Mouse (Mus musculus) MEL (cell line): ENCODE results near the gene Thumpd2. TPM values are rescaled to one million over a fixed set of nuclear protein-coding genes. Genes with fewer than 3 reads are reported as not detected.

Source experiments
- DNase-seq: peaks from one replicate; pipeline ENCODE4 v3.0.0; 2011; ENCODE audit warnings: low read depth, low spot score
- H3K27ac ChIP-seq: 2 replicates; pipeline ENCODE4 v1.5.1; 2012; ENCODE audit warnings: low read depth, mild to moderate bottlenecking, control low read depth, low read length, moderate library complexity; ENCODE audit not compliant: control insufficient read depth
- H3K27me3 ChIP-seq, 2 experiments: fragments of 150-350 bp in 1 of 2; sonication (generic) in 1 of 2; 2 replicates each; pipeline ENCODE4 v1.6.1; 2012; ENCODE audit warnings: low read length in 2 of 2, mild to moderate bottlenecking in 2 of 2, improper control_type of control experiment in 1 of 2, moderate library complexity in 1 of 2; ENCODE audit not compliant: insufficient read depth in 2 of 2, control insufficient read depth in 1 of 2
- H3K36me3 ChIP-seq, 2 experiments: 2 replicates each; pipeline ENCODE4 v1.6.1; 2012 to 2014; ENCODE audit warnings: low read length in 2 of 2, improper control_type of control experiment in 1 of 2, inconsistent platforms in 1 of 2, mild to moderate bottlenecking in 1 of 2; ENCODE audit not compliant: insufficient read depth in 2 of 2, control insufficient read depth in 1 of 2
- H3K4me1 ChIP-seq, 2 experiments: fragments of 150-350 bp in 1 of 2; sonication (generic) in 1 of 2; 2 replicates each; pipeline ENCODE4 v1.6.1; 2012; ENCODE audit warnings: low read length in 2 of 2, improper control_type of control experiment in 1 of 2, mild to moderate bottlenecking in 1 of 2; ENCODE audit not compliant: insufficient read depth in 2 of 2, control insufficient read depth in 1 of 2
- H3K4me3 ChIP-seq, 2 experiments: fragments of 150-350 bp in 1 of 2; sonication (generic) in 1 of 2; 2 replicates each; pipeline ENCODE4 v1.5.1; 2012; ENCODE audit warnings: low read depth in 2 of 2, low read length in 2 of 2, mild to moderate bottlenecking in 2 of 2, moderate library complexity in 2 of 2, control low read depth in 1 of 2, improper control_type of control experiment in 1 of 2; ENCODE audit not compliant: control insufficient read depth in 1 of 2, insufficient read depth in 1 of 2
- H3K79me2 ChIP-seq: 2 replicates; pipeline ENCODE4 v1.6.1; 2012; ENCODE audit warnings: mild to moderate bottlenecking, low read length, moderate library complexity; ENCODE audit not compliant: control insufficient read depth, poor library complexity, insufficient read depth
- H3K9ac ChIP-seq: 2 replicates; pipeline ENCODE4 v1.6.1; 2012; ENCODE audit warnings: low read depth, mild to moderate bottlenecking, control low read depth, low read length, moderate library complexity; ENCODE audit not compliant: control insufficient read depth, poor library complexity, severe bottlenecking
- H3K9me3 ChIP-seq: fragments of 150-350 bp; sonication (generic); replicated peaks from 2 replicates; pipeline ENCODE4 v1.6.1; 2012; ENCODE audit warnings: mild to moderate bottlenecking, low read length, improper control_type of control experiment, moderate library complexity; ENCODE audit not compliant: insufficient read depth
- BHLHE40 ChIP-seq: IDR thresholded peaks from 2 replicates; pipeline ENCODE4 v1.6.1; 2012; ENCODE audit warnings: low read depth, mild to moderate bottlenecking, inconsistent platforms, low read length, improper control_type of control experiment, borderline replicate concordance
- CHD2 ChIP-seq: IDR thresholded peaks from 2 replicates; pipeline ENCODE4 v1.6.1; 2011; ENCODE audit warnings: low read length, improper control_type of control experiment
- CTCF ChIP-seq, 3 experiments: IDR thresholded peaks in 2 of 3; conservative IDR thresholded peaks in 1 of 3; 2 replicates each; pipeline ENCODE4 v1.5.1; 2011 to 2012; ENCODE audit warnings: low read length in 3 of 3, low read depth in 2 of 3, mild to moderate bottlenecking in 2 of 3, improper control_type of control experiment in 1 of 3, inconsistent platforms in 1 of 3, mixed read lengths in 1 of 3, moderate library complexity in 1 of 3; ENCODE audit not compliant: control insufficient read depth in 1 of 3, insufficient read depth in 1 of 3, poor library complexity in 1 of 3, severe bottlenecking in 1 of 3
- E2F4 ChIP-seq: IDR thresholded peaks from 2 replicates; pipeline ENCODE4 v1.6.1; 2011; ENCODE audit warnings: low read depth, low read length, improper control_type of control experiment, borderline replicate concordance
- ELF1 ChIP-seq: IDR thresholded peaks from 2 replicates; pipeline ENCODE4 v1.6.1; 2014; ENCODE audit warnings: low read depth, mild to moderate bottlenecking, inconsistent platforms, low read length, improper control_type of control experiment, moderate library complexity
- EP300 ChIP-seq, 2 experiments: IDR thresholded peaks; 2 replicates each; pipeline ENCODE4 v1.6.1; 2011; ENCODE audit warnings: improper control_type of control experiment in 2 of 2, low read length in 2 of 2, low read depth in 1 of 2, mild to moderate bottlenecking in 1 of 2
- ETS1 ChIP-seq: IDR thresholded peaks from 2 replicates; pipeline ENCODE4 v1.6.1; 2012; ENCODE audit warnings: low read depth, mild to moderate bottlenecking, inconsistent platforms, low read length, improper control_type of control experiment, moderate library complexity
- GABPA ChIP-seq: IDR thresholded peaks from 2 replicates; pipeline ENCODE4 v1.6.1; 2012; ENCODE audit warnings: low read depth, mild to moderate bottlenecking, inconsistent platforms, low read length, improper control_type of control experiment, moderate library complexity
- JUND ChIP-seq: IDR thresholded peaks from 2 replicates; pipeline ENCODE4 v1.6.1; 2011; ENCODE audit warnings: low read depth, mild to moderate bottlenecking, improper control_type of control experiment, low read length
- KAT2A ChIP-seq: conservative IDR thresholded peaks from 2 replicates; pipeline ENCODE4 v1.6.1; 2012; ENCODE audit warnings: low read depth, low read length, improper control_type of control experiment, inconsistent platforms
- MAX ChIP-seq: IDR thresholded peaks from 2 replicates; pipeline ENCODE4 v1.6.1; 2011; ENCODE audit warnings: low read length, improper control_type of control experiment
- MEF2A ChIP-seq: IDR thresholded peaks from 2 replicates; pipeline ENCODE4 v1.6.1; 2014; ENCODE audit warnings: low read depth, mild to moderate bottlenecking, inconsistent platforms, low read length, improper control_type of control experiment; ENCODE audit not compliant: poor library complexity, insufficient replicate concordance, severe bottlenecking; ENCODE audit errors: extremely low read depth
- MXI1 ChIP-seq: IDR thresholded peaks from 2 replicates; pipeline ENCODE4 v1.6.1; 2011; ENCODE audit warnings: mild to moderate bottlenecking, low read depth, low read length, improper control_type of control experiment
- MYB ChIP-seq: IDR thresholded peaks from 2 replicates; pipeline ENCODE4 v1.6.1; 2011; ENCODE audit warnings: mild to moderate bottlenecking, low read depth, low read length, improper control_type of control experiment
- MYC ChIP-seq: IDR thresholded peaks from 2 replicates; pipeline ENCODE4 v1.6.1; 2011; ENCODE audit warnings: low read depth, mild to moderate bottlenecking, low read length, improper control_type of control experiment, moderate library complexity
- NRF1 ChIP-seq: IDR thresholded peaks from 2 replicates; pipeline ENCODE4 v1.6.1; 2014; ENCODE audit warnings: low read depth, mild to moderate bottlenecking, inconsistent platforms, low read length, improper control_type of control experiment, moderate library complexity; ENCODE audit not compliant: poor library complexity, insufficient read depth, severe bottlenecking
- POLR2AphosphoS2 ChIP-seq: IDR thresholded peaks from 2 replicates; pipeline ENCODE4 v1.6.1; 2011; ENCODE audit warnings: low read length, improper control_type of control experiment
- POLR2AphosphoS5 ChIP-seq: IDR thresholded peaks from 2 replicates; pipeline ENCODE4 v1.6.1; 2012; ENCODE audit warnings: low read depth, borderline replicate concordance, mild to moderate bottlenecking, inconsistent platforms, low read length, moderate library complexity, mixed read lengths
- RAD21 ChIP-seq: IDR thresholded peaks from 2 replicates; pipeline ENCODE4 v1.6.1; 2011; ENCODE audit warnings: mild to moderate bottlenecking, low read depth, low read length, improper control_type of control experiment
- RCOR1 ChIP-seq: IDR thresholded peaks from 2 replicates; pipeline ENCODE4 v1.6.1; 2012; ENCODE audit warnings: low read depth, mild to moderate bottlenecking, inconsistent platforms, low read length, improper control_type of control experiment
- SIN3A ChIP-seq: IDR thresholded peaks from 2 replicates; pipeline ENCODE4 v1.6.1; 2012; ENCODE audit warnings: low read length, improper control_type of control experiment, inconsistent platforms
- SMC3 ChIP-seq: IDR thresholded peaks from 2 replicates; pipeline ENCODE4 v1.6.1; 2011; ENCODE audit warnings: low read depth, low read length, improper control_type of control experiment
- USF1 ChIP-seq: IDR thresholded peaks from 2 replicates; pipeline ENCODE4 v1.6.1; 2014; ENCODE audit warnings: low read depth, mild to moderate bottlenecking, inconsistent platforms, low read length, improper control_type of control experiment, moderate library complexity
- USF2 ChIP-seq, 2 experiments: IDR thresholded peaks; 2 replicates each; pipeline ENCODE4 v1.6.1; 2011 to 2012; ENCODE audit warnings: improper control_type of control experiment in 2 of 2, low read length in 2 of 2, borderline replicate concordance in 1 of 2, inconsistent platforms in 1 of 2, low read depth in 1 of 2, mild to moderate bottlenecking in 1 of 2; ENCODE audit not compliant: insufficient read depth in 1 of 2
- polyA plus RNA-seq, 2 experiments: library from polyadenylated mRNA; stranded (reverse) in 1 of 2; unstranded in 1 of 2; fragments of >175 nt in 1 of 2; fragments of >200 nt in 1 of 2; gene quantifications; 2 replicates each; pipeline versions ENCODE4 v1.2.1 to v1.2.4; 2012; ENCODE audit warnings: low replicate concordance in 2 of 2, low read depth in 1 of 2; ENCODE audit not compliant: insufficient read length in 2 of 2, insufficient read depth in 1 of 2, missing spikeins in 1 of 2
- total RNA-seq: library from RNA; depleted of rRNA; stranded (reverse); fragments of 300-350 nt; gene quantifications from 2 replicates; pipeline ENCODE4 v1.2.3, GENCODE M21; 2012

The Thumpd2 gene
- total and polyA plus RNA-seq, 3 experiments, result 15.1 to 15.5 TPM; not detected in 1

DNA sequence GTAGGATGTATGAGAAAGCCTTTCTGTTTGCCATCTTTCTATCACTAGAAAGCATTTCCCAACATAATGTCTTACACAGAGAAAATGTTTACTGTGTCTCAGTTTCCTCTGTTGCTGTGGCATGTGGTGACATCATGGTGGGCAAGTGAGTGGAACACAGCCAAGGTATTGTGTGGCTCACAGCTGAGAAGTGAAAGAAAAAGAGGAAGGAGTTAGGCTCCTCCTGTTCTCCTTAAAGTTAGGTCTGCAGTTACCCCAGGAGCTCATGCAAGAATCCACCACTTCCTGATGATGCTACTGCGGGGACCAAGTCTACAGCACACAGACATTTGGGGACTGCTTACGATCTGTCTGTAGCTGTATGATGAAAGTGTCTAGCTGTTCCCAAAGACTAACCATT lies 39.4 kb upstream of the Thumpd2 start:
- TF ChIP-seq KAT2A (no peak), CTCF (IDR thresholded peaks at IDR 0.05 in 2 of 3, conservative IDR thresholded peaks at IDR 0.05 in 1 of 3; ENCODE audit: control insufficient read depth in 1 of 3, insufficient read depth in 1 of 3, low read depth in 2 of 3, low read length in 3 of 3, poor library complexity in 1 of 3, severe bottlenecking in 1 of 3) (no peak), MEF2A (no peak), SMC3 (no peak), MYC (0 out of 2 replicates have a peak, but pooled peaks have one; percentile 57), RAD21 (no peak), E2F4 (no peak), RCOR1 (0 out of 2 replicates have a peak, but pooled peaks have one; percentile 30), ELF1 (peak; percentile 37; the same call in 1 of the 2 replicates), JUND (no peak), MAX (0 out of 2 replicates have a peak, but pooled peaks have one; percentile 25), USF2 (IDR thresholded peaks at IDR 0.05; ENCODE audit: borderline replicate concordance in 1 of 2, insufficient read depth in 1 of 2, low read depth in 1 of 2, low read length in 2 of 2) (no peak), EP300 (IDR thresholded peaks at IDR 0.05; ENCODE audit: low read depth in 1 of 2, low read length in 2 of 2) (peak; percentile 9 to 25; a peak in 1 of 4 replicates), BHLHE40 (no peak), SIN3A (no peak), POLR2AphosphoS5 (no peak), GABPA (no peak), MYB (no peak), MXI1 (no peak), ETS1 (peak; percentile 98), POLR2AphosphoS2 (no peak)
- TF ChIP-seq, all 39 proteins: peak for 6
- H3K9me3 ChIP-seq, result no peaks in the 10 kb centered on the region
- H3K36me3 ChIP-seq, result peaks cover 0 to 3% of the 10 kb centered on the region in 2 experiments; a peak in 2 of 4 replicates
- H3K27me3 ChIP-seq, result no peaks in the 10 kb centered on the region
- no peaks in the 10 kb centered on the region; a peak in 1 of 4 replicates for H3K4me1 ChIP-seq
- no peak overlapping the region for H3K9ac ChIP-seq
- H3K27ac ChIP-seq, result no peak overlapping the region
- DNase-seq, result peak; percentile 81
- no peak overlapping the region for H3K4me3 ChIP-seq
- no peaks in the 10 kb centered on the region for H3K79me2 ChIP-seq

DNA sequence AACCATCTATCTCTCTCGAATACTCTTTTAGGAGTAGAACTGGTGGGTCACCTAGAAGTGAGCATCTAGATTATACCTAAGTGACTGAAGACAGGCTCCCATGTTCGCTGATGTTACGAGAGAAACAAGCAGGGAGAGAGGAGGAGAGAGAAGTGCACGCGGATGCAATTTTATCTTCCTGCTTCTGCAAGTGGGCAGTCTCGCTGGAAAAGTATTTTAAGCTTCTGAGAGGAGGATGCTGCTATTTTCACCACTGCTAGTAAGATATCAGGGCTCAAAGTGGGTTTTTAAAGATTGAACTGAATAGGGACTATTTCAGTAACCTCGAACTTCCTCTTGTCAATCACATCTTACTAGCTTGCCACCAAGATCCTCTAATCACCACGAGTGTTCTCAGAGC lies 38.0 kb upstream of the Thumpd2 start:
- H3K4me3 ChIP-seq, result no peak overlapping the region
- peak; percentile 15 for DNase-seq
- H3K9ac ChIP-seq, result no peak overlapping the region
- peaks cover 0 to 3% of the 10 kb centered on the region in 2 experiments; a peak in 2 of 4 replicates for H3K36me3 ChIP-seq
- no peaks in the 10 kb centered on the region for H3K79me2 ChIP-seq
- no peaks in the 10 kb centered on the region for H3K27me3 ChIP-seq
- TF ChIP-seq USF1, result no peak
- no peak for TF ChIP-seq NRF1
- TF ChIP-seq CHD2, result no peak
- no peak for TF ChIP-seq KAT2A
- H3K4me1 ChIP-seq, result no peaks in the 10 kb centered on the region; a peak in 1 of 4 replicates
- H3K27ac ChIP-seq, result no peak overlapping the region
- H3K9me3 ChIP-seq, result no peaks in the 10 kb centered on the region
